Mouse (Mus musculus) heart, embryonic 12.5 days (tissue): ENCODE measurements around the gene Pom121. TPM values are rescaled to one million over a fixed set of nuclear protein-coding genes. Genes with fewer than 3 reads are reported as not detected.

Source experiments
- ATAC-seq: fragments of 200-750 bp; cut with Nextera tagmentation; 2 replicates; pipeline ENCODE4 v1.8.0; 2017; ENCODE audit warnings: moderate TSS enrichment, moderate library complexity; ENCODE audit not compliant: insufficient number of reproducible peaks, low FRiP score
- H3K27ac ChIP-seq: fragments of 300-500 bp; sonication (generic); 2 replicates; pipeline ENCODE4 v1.5.1; 2016; ENCODE audit warnings: mild to moderate bottlenecking, moderate library complexity; ENCODE audit not compliant: poor library complexity, severe bottlenecking
- H3K27me3 ChIP-seq: fragments of 300-500 bp; sonication (generic); replicated peaks from 2 replicates; pipeline ENCODE4 v1.6.1; 2016; ENCODE audit warnings: mild to moderate bottlenecking, moderate library complexity
- H3K36me3 ChIP-seq: fragments of 300-500 bp; sonication (generic); 2 replicates; pipeline ENCODE4 v1.6.1; 2016; ENCODE audit warnings: mild to moderate bottlenecking, moderate library complexity
- H3K4me1 ChIP-seq: fragments of 300-500 bp; sonication (generic); replicated peaks from 2 replicates; pipeline ENCODE4 v1.6.1; 2016; ENCODE audit warnings: mild to moderate bottlenecking
- H3K4me2 ChIP-seq: fragments of 300-500 bp; sonication (generic); 2 replicates; pipeline ENCODE4 v1.6.1; 2016; ENCODE audit warnings: mild to moderate bottlenecking, moderate library complexity
- H3K4me3 ChIP-seq: fragments of 300-500 bp; sonication (generic); 2 replicates; pipeline ENCODE4 v1.5.1; 2016; ENCODE audit warnings: mild to moderate bottlenecking
- H3K9ac ChIP-seq: fragments of 300-500 bp; sonication (generic); 2 replicates; pipeline ENCODE4 v1.6.1; 2016; ENCODE audit warnings: mild to moderate bottlenecking, moderate library complexity
- H3K9me3 ChIP-seq: fragments of 300-500 bp; sonication (generic); replicated peaks from 2 replicates; pipeline ENCODE4 v1.6.1; 2016; ENCODE audit warnings: mild to moderate bottlenecking, moderate library complexity
- WGBS: fragments of 180-500 bp; shearing (Covaris S2); methylation state at CpG from one replicate; pipeline ENCODE4 v1.1.7; 2016; 5-methylcytosine and 5-hydroxymethylcytosine counted together
- microRNA-seq: library from miRNA; unstranded; fragments of <30 nt; microRNA quantifications from one replicate; pipeline ENCODE4, GENCODE M21; 2017
- polyA plus RNA-seq: library from polyadenylated mRNA; unstranded; fragments of >200 nt; fragmentation: Nextera tagmentation; extraction: Ambion mirVana; gene quantifications from 2 replicates; pipeline ENCODE4 v1.2.1, GENCODE M21; 2016

Pom121 gene
- polyA plus RNA-seq, 1 experiment from 2014 or later = 14.7 TPM

- no peak overlapping the region for H3K9ac ChIP-seq
- no peak overlapping the region for H3K4me2 ChIP-seq
- peaks cover 18% of the 10 kb centered on the region for H3K9me3 ChIP-seq
- no peaks in the 10 kb centered on the region for H3K4me1 ChIP-seq
- no peak overlapping the region for H3K4me3 ChIP-seq
- no peak for ATAC-seq
- no peaks in the 10 kb centered on the region for H3K36me3 ChIP-seq
- H3K27me3 ChIP-seq = peaks cover 10% of the 10 kb centered on the region
- WGBS = 70% methylated on average over 4 of the region's 4 CpGs
- H3K27ac ChIP-seq = no peak overlapping the region
These were observed 46.8 kb downstream of the Pom121 start for GRCm38 (mm10) chr5:135347511-135348011.

DNA sequence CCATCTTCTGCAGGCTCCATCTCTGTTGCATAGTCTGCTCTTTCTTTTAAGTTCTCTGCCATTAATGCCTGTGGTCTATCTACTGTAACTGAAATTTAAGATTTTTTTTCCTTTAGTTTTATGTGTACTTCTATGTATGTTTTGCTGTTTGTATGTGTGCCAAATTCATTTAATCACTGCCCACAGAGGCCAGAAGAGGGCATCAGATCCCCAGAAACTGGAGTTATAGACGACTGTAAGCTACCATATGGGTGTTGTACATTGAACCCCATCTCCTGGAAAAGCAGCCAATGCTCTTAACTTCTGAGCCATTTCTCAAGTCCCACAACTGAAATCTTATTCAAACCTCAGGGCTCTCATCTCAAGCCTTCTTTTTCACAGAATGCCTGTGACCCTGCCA is 47.9 kb downstream of the Pom121 start:
- peaks cover 18% of the 10 kb centered on the region for H3K9me3 ChIP-seq
- H3K36me3 ChIP-seq = no peaks in the 10 kb centered on the region
- WGBS = 33% methylated on average over 1 of the region's 1 CpGs
- ATAC-seq = no peak
- no peak overlapping the region for H3K4me3 ChIP-seq
- H3K4me2 ChIP-seq = no peak overlapping the region
- no peaks in the 10 kb centered on the region for H3K4me1 ChIP-seq
- no peak overlapping the region for H3K27ac ChIP-seq
- peaks cover 5% of the 10 kb centered on the region for H3K27me3 ChIP-seq
- H3K9ac ChIP-seq = no peak overlapping the region

DNA sequence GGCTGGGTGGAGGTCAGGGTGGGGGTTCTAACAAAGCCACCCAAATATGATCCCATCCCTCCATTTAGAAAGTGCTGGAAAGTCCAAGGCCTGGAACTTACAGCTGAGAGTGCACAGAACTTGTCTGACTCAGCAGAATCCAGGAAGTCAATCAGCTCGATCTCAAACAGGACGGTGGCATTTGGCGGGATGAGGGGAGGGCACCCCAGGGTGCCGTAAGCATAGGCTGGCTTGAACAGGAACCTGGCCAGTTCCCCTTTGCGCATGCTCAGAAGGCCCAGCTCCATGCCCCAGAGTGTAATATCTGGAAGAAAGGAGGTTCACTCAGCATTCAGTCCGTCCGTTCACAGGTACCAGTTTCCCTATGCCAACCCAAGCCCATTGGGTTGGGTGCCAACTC is 48.4 kb downstream of the Pom121 start:
- ATAC-seq = no peak
- WGBS = 72% methylated on average over 7 of the region's 7 CpGs

GRCm38 (mm10) chr5:135337575-135337974 is 56.8 kb downstream of the Pom121 start:
- H3K4me3 ChIP-seq = no peak overlapping the region
- H3K27me3 ChIP-seq = peaks cover 4% of the 10 kb centered on the region; the same call in 1 of the 2 replicates
- no peak overlapping the region for H3K4me2 ChIP-seq
- no peak for ATAC-seq
- H3K9ac ChIP-seq = no peak overlapping the region
- H3K9me3 ChIP-seq = no peaks in the 10 kb centered on the region
- no peaks in the 10 kb centered on the region; the same call in 1 of the 2 replicates for H3K4me1 ChIP-seq
- no peaks in the 10 kb centered on the region for H3K36me3 ChIP-seq
- WGBS = 28% methylated on average over 3 of the region's 3 CpGs
- no peak overlapping the region for H3K27ac ChIP-seq

More for the DNA sequence above, 48.4 kb downstream of the Pom121 start:
- H3K36me3 ChIP-seq = no peaks in the 10 kb centered on the region
- no peak overlapping the region for H3K9ac ChIP-seq
- peaks cover 17% of the 10 kb centered on the region for H3K9me3 ChIP-seq
- H3K4me1 ChIP-seq = no peaks in the 10 kb centered on the region
- H3K27me3 ChIP-seq = peaks cover 4% of the 10 kb centered on the region; the same call in 1 of the 2 replicates
- H3K4me2 ChIP-seq = no peak overlapping the region
- H3K4me3 ChIP-seq = no peak overlapping the region
- no peak overlapping the region for H3K27ac ChIP-seq

DNA sequence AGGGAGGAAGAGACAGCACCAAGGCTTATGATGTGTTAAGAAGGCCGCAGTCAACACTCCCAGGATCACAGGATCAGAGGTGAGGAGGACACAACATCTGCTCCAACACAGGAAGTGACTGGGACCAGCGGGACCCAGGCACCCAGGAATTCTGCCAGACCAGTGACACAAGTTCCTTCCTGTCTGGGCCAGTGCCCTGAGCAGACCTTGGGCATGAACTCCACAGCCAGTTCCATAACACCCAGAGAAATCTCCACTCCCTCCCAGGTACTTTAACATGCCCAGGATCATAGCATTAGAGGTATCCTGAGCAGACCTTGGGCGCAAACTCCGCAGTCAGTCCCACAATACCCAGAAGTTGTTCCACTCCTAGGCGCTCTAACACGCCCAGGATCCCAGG is 63.2 kb downstream of the Pom121 start:
- no peaks in the 10 kb centered on the region for H3K36me3 ChIP-seq
- no peaks in the 10 kb centered on the region for H3K9me3 ChIP-seq
- H3K4me2 ChIP-seq = no peak overlapping the region
- H3K9ac ChIP-seq = no peak overlapping the region
- no peak for ATAC-seq
- H3K27me3 ChIP-seq = no peaks in the 10 kb centered on the region
- no peak overlapping the region for H3K4me3 ChIP-seq
- no peak overlapping the region for H3K27ac ChIP-seq
- H3K4me1 ChIP-seq = peaks cover 2% of the 10 kb centered on the region
- 76% methylated on average over 6 of the region's 6 CpGs for WGBS

GRCm38 (mm10) chr5:135330201-135330600 is 64.1 kb downstream of the Pom121 start:
- WGBS = 81% methylated on average over 5 of the region's 5 CpGs
- no peak for ATAC-seq
- H3K36me3 ChIP-seq = no peaks in the 10 kb centered on the region
- H3K27ac ChIP-seq = no peak overlapping the region
- no peaks in the 10 kb centered on the region for H3K9me3 ChIP-seq
- no peak overlapping the region for H3K4me3 ChIP-seq
- no peak overlapping the region for H3K4me2 ChIP-seq
- peaks cover 7% of the 10 kb centered on the region for H3K4me1 ChIP-seq
- H3K9ac ChIP-seq = no peak overlapping the region
- H3K27me3 ChIP-seq = no peaks in the 10 kb centered on the region

DNA sequence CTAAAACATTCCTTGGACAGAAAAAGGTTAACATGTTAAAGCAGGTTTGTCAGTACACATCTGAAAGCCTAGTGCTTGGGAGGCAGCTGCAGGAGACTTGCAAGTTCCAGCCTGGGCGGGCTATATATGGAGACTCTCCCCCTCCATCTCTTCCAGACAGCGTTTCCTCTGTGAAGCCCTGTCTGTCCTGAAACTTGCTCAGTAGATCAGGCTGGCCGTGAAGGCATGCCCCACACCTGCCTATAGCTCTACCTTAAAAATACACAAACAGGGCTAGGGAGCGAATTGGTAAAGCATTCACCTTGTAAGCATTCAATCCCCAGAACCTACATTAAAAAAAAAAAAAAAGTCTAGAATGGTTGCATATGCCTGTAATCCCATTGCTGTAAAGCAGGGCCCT is 64.9 kb downstream of the Pom121 start:
- Histone ChIP-seq H3K9me3 (no peaks in the 10 kb centered on the region), H3K4me3 (no peak overlapping the region), H3K27me3 (no peaks in the 10 kb centered on the region), H3K9ac (no peak overlapping the region), H3K4me2 (no peak overlapping the region), H3K27ac (no peak overlapping the region), H3K36me3 (no peaks in the 10 kb centered on the region), H3K4me1 (peaks cover 7% of the 10 kb centered on the region)
- ATAC-seq = no peak
- WGBS = 62% methylated on average over 4 of the region's 4 CpGs

Small RNA genes within 50 kb of the gene (microRNA-seq; reads per million reads assigned to microRNA genes)
- 1.7 reads per million for gene Mir7033

Other genes with a start within 250 kb of the Pom121 start
- 26.8 and 27.2 TPM in 2 replicates for gene Tbl2, start 244.9 kb downstream of the Pom121 start, polyA plus RNA-seq
- gene Bcl7b, start 226.3 kb downstream of the Pom121 start, polyA plus RNA-seq = 34.2 and 38.2 TPM in 2 replicates
- gene Baz1b, start 207.3 kb downstream of the Pom121 start, polyA plus RNA-seq = 37.2 and 38.4 TPM in 2 replicates
- gene Fzd9, start 143.3 kb downstream of the Pom121 start, polyA plus RNA-seq = 6.5 and 7.7 TPM in 2 replicates
- gene Fkbp6, start 44.5 kb downstream of the Pom121 start, polyA plus RNA-seq = 0.22 TPM in 1 of 2 replicates, not detected in the other
- not detected in 2 replicates for gene Trim50, start 41.3 kb downstream of the Pom121 start, polyA plus RNA-seq
- 17.4 and 18.1 TPM in 2 replicates for gene Nsun5, start 24.6 kb downstream of the Pom121 start, polyA plus RNA-seq
- 44.8 and 45.0 TPM in 2 replicates for gene Hip1, start 150.6 kb upstream of the Pom121 start, polyA plus RNA-seq
- not detected in 2 replicates for gene Ccl26, start 169.0 kb upstream of the Pom121 start, polyA plus RNA-seq
- gene Ccl24, start 178.5 kb upstream of the Pom121 start, polyA plus RNA-seq = 0.56 and 0.73 TPM in 2 replicates
- 39.2 and 45.6 TPM in 2 replicates for gene Rhbdd2, start 238.1 kb upstream of the Pom121 start, polyA plus RNA-seq